Mouse (Mus musculus) bone marrow macrophage, adult 2 months (primary cell): ENCODE results near the gene Haghl.

Experiments used
- CTCF ChIP-seq: IDR thresholded peaks from 2 replicates; pipeline ENCODE4 v1.5.1; 2012; ENCODE audit warnings: low read depth, mild to moderate bottlenecking, low read length, moderate library complexity
- POLR2A ChIP-seq: IDR thresholded peaks from 2 replicates; pipeline ENCODE4 v1.6.1; 2012; ENCODE audit warnings: mild to moderate bottlenecking, low read depth, low read length, borderline replicate concordance

DNA sequence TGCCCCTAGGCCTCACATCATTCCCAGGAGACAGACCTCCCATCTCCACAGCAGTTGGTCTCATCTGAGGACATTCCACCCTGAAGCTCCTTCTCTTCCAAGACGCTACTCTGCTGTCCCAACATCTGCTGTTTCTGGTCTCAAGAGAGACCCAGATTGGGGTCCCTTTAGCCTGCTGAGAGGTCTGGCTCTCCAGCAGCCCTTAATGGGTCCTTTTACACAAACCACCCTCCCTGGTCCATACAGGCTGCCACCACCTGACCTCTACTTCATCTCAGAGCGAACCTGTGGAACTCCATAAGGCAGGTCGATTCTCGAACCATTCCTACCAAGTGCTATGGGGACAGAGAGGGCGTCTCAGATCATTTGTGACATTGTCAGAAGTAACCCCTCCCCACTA lies 22.6 kb upstream of the Haghl start:
- TF ChIP-seq CTCF (no peak), POLR2A (no peak)
